In genomic region chr11:117589422-117589821, GRCm38 (mm10) we compare ENCODE assay signal across 15 mouse cellular contexts.
DNase-seq lines count a peak whose midpoint lies in the region; ATAC-seq lines count a peak whose summit lies in the region.
"Had no signal": no experiment of that assay in that cellular context is flagged by ENCODE, and none has a peak within 500 bp of the region (broad histone marks: within the 10 kb centered on the region; RNA-seq: fewer than 3 reads in every experiment).

No protein-coding gene starts in this region.

- no peaks in the 10 kb centered on the region for H3K9me3 ChIP-seq in heart, embryonic 11.5 days (replicated peaks; ENCODE audit: control insufficient read depth, low read length)
- H3K9me3 ChIP-seq in midbrain, embryonic 13.5 days, result no peaks in the 10 kb centered on the region
- no peaks in the 10 kb centered on the region; the same call in 1 of the 2 replicates for H3K9me3 ChIP-seq in midbrain, embryonic 10.5 days (replicated peaks)
- no peaks in the 10 kb centered on the region for H3K9me3 ChIP-seq in intestine, embryonic 16.5 days (ENCODE audit: control insufficient read depth, low read length)
- H3K9me3 ChIP-seq in stomach, embryonic 16.5 days (replicated peaks; ENCODE audit: control insufficient read depth, low read length), result no peaks in the 10 kb centered on the region

- H3K27ac ChIP-seq in heart, embryonic 11.5 days (ENCODE audit: low read depth, low read length), result peak overlapping the region; percentile 17; the same call in 1 of the 2 replicates
- H3K27ac ChIP-seq in midbrain, embryonic 13.5 days, result peak overlapping the region; percentile 48; the same call in 1 of the 2 replicates
- H3K27ac ChIP-seq in midbrain, embryonic 10.5 days (replicated peaks), result no peak overlapping the region
- peak overlapping the region; percentile 62 for H3K27ac ChIP-seq in intestine, embryonic 16.5 days (ENCODE audit: low read length)
- peak overlapping the region; percentile 44 for H3K27ac ChIP-seq in stomach, embryonic 16.5 days (ENCODE audit: low read length)
- H3K27ac ChIP-seq: gastrocnemius, adult 2 months; liver, embryonic 13.5 days had no signal

- H3K4me2 ChIP-seq in heart, embryonic 11.5 days, result no peak overlapping the region
- H3K4me2 ChIP-seq in midbrain, embryonic 13.5 days (replicated peaks), result no peak overlapping the region
- no peak overlapping the region for H3K4me2 ChIP-seq in intestine, embryonic 16.5 days (ENCODE audit: low read depth, low read length)
- no peak overlapping the region for H3K4me2 ChIP-seq in stomach, embryonic 16.5 days (ENCODE audit: low read depth, low read length)
- H3K4me2 ChIP-seq: liver, embryonic 13.5 days had no signal

- H3K27me3 ChIP-seq in heart, embryonic 11.5 days (ENCODE audit: control insufficient read depth, insufficient read depth, low read length), result no peaks in the 10 kb centered on the region
- no peaks in the 10 kb centered on the region for H3K27me3 ChIP-seq in midbrain, embryonic 13.5 days
- peaks cover 2% of the 10 kb centered on the region for H3K27me3 ChIP-seq in midbrain, embryonic 10.5 days (ENCODE audit: low read depth, poor library complexity, severe bottlenecking)
- no peaks in the 10 kb centered on the region for H3K27me3 ChIP-seq in intestine, embryonic 16.5 days (replicated peaks; ENCODE audit: control insufficient read depth, insufficient read depth, low read length)
- no peaks in the 10 kb centered on the region for H3K27me3 ChIP-seq in stomach, embryonic 16.5 days (ENCODE audit: control insufficient read depth, insufficient read depth, low read length)
- H3K27me3 ChIP-seq: liver, embryonic 13.5 days had no signal

- ATAC-seq in heart, embryonic 11.5 days (replicated peaks; ENCODE audit: insufficient number of reproducible peaks, low FRiP score, low TSS enrichment), result no peak
- ATAC-seq in midbrain, embryonic 13.5 days, result no peak
- ATAC-seq in intestine, embryonic 16.5 days, result no peak
- peak; percentile 71; the same call in 1 of the 2 replicates for ATAC-seq in stomach, embryonic 16.5 days (ENCODE audit: insufficient read depth, low FRiP score)

- no peak overlapping the region for H3K9ac ChIP-seq in heart, embryonic 11.5 days (ENCODE audit: low read depth, low read length)
- no peak overlapping the region for H3K9ac ChIP-seq in midbrain, embryonic 13.5 days (replicated peaks)
- H3K9ac ChIP-seq in intestine, embryonic 16.5 days (ENCODE audit: low read depth, low read length), result peak overlapping the region; percentile 9; the same call in 1 of the 2 replicates
- no peak overlapping the region for H3K9ac ChIP-seq in stomach, embryonic 16.5 days (ENCODE audit: low read length)
- H3K9ac ChIP-seq: liver, embryonic 13.5 days had no signal

- 65% methylated on average over 14 of the region's 14 CpGs for WGBS in heart, embryonic 11.5 days (ENCODE audit: insufficient replicate concordance)
- 88% methylated on average over 14 of the region's 14 CpGs for WGBS in midbrain, embryonic 13.5 days
- WGBS in midbrain, embryonic 10.5 days, result 92% methylated on average over 14 of the region's 14 CpGs
- 56% methylated on average over 14 of the region's 14 CpGs for WGBS in intestine, embryonic 16.5 days
- 60% methylated on average over 14 of the region's 14 CpGs for WGBS in stomach, embryonic 16.5 days

- no peak for DNase-seq in heart, postnatal 25 days (ENCODE audit: low spot score)
- DNase-seq in midbrain, embryonic 10.5 days (ENCODE audit: low spot score), result no peak
- no peak for DNase-seq in layer of hippocampus, adult 18-20 months (ENCODE audit: low spot score in 2 of 2)
- no peak for DNase-seq in right cerebral cortex, postnatal 25 days
- DNase-seq: adrenal gland, postnatal 25 days; cerebellum, postnatal 36 days; gastrocnemius, adult 2 months; kidney, adult 11 months; liver, embryonic 13.5 days; lung, postnatal 10 days; thymus, postnatal 25 days had no signal

- H3K36me3 ChIP-seq in heart, embryonic 11.5 days (ENCODE audit: control insufficient read depth, insufficient read depth, low read length), result no peaks in the 10 kb centered on the region
- H3K36me3 ChIP-seq in midbrain, embryonic 13.5 days, result no peaks in the 10 kb centered on the region
- H3K36me3 ChIP-seq in midbrain, embryonic 10.5 days, result no peaks in the 10 kb centered on the region
- no peaks in the 10 kb centered on the region for H3K36me3 ChIP-seq in intestine, embryonic 16.5 days (ENCODE audit: control insufficient read depth, insufficient read depth, low read length)
- H3K36me3 ChIP-seq in stomach, embryonic 16.5 days (ENCODE audit: control insufficient read depth, insufficient read depth, low read length), result no peaks in the 10 kb centered on the region
- H3K36me3 ChIP-seq: liver, embryonic 13.5 days had no signal

- no peak overlapping the region for H3K4me3 ChIP-seq in heart, embryonic 11.5 days (ENCODE audit: low read depth, low read length)
- H3K4me3 ChIP-seq in midbrain, embryonic 13.5 days (replicated peaks), result no peak overlapping the region
- no peak overlapping the region for H3K4me3 ChIP-seq in midbrain, embryonic 10.5 days
- no peak overlapping the region for H3K4me3 ChIP-seq in intestine, embryonic 16.5 days (ENCODE audit: low read length)
- no peak overlapping the region for H3K4me3 ChIP-seq in stomach, embryonic 16.5 days (replicated peaks; ENCODE audit: low read length)
- H3K4me3 ChIP-seq: gastrocnemius, adult 2 months; liver, embryonic 13.5 days had no signal

- intact Hi-C loops in heart, postnatal 25 days (cut with DNase I), result no loop called here

- no peaks in the 10 kb centered on the region for H3K4me1 ChIP-seq in heart, embryonic 11.5 days (ENCODE audit: control insufficient read depth, insufficient read depth, low read length)
- H3K4me1 ChIP-seq in midbrain, embryonic 13.5 days (replicated peaks), result peaks cover 22% of the 10 kb centered on the region
- peaks cover 35% of the 10 kb centered on the region for H3K4me1 ChIP-seq in midbrain, embryonic 10.5 days
- no peaks in the 10 kb centered on the region for H3K4me1 ChIP-seq in intestine, embryonic 16.5 days (ENCODE audit: control insufficient read depth, insufficient read depth, low read length)
- no peaks in the 10 kb centered on the region for H3K4me1 ChIP-seq in stomach, embryonic 16.5 days (ENCODE audit: control insufficient read depth, insufficient read depth, low read length)
- H3K4me1 ChIP-seq: liver, embryonic 13.5 days had no signal
